Mouse (Mus musculus) CH12.LX (cell line): Measurements from ENCODE around the gene Ric1. TPM values are rescaled to one million over a fixed set of nuclear protein-coding genes. Genes with fewer than 3 reads are reported as not detected.

Experiments
- DNase-seq: peaks from one replicate; pipeline ENCODE4 v3.0.0-alpha.2; 2013; ENCODE audit errors: extremely low read depth
- H3K27ac ChIP-seq: 2 replicates; pipeline ENCODE4 v1.5.1; 2012; ENCODE audit warnings: low read depth, mild to moderate bottlenecking, control low read depth, moderate library complexity; ENCODE audit not compliant: insufficient read depth
- H3K27me3 ChIP-seq: replicated peaks from 2 replicates; pipeline ENCODE3; 2012; ENCODE audit warnings: inconsistent platforms
- H3K36me3 ChIP-seq, 2 experiments: replicated peaks in 1 of 2; 2 replicates each; pipeline versions ENCODE3 to v1.6.1; 2012; ENCODE audit warnings: inconsistent platforms in 1 of 2, low read length in 1 of 2, mild to moderate bottlenecking in 1 of 2, mixed read lengths in 1 of 2, moderate library complexity in 1 of 2; ENCODE audit not compliant: control insufficient read depth in 1 of 2, insufficient read depth in 1 of 2
- H3K4me1 ChIP-seq, 2 experiments: 2 replicates each; pipeline ENCODE4 v1.6.1; 2012; ENCODE audit warnings: inconsistent platforms in 1 of 2, moderate library complexity in 1 of 2; ENCODE audit not compliant: insufficient read depth in 2 of 2, control insufficient read depth in 1 of 2
- H3K4me2 ChIP-seq: 2 replicates; pipeline ENCODE4 v1.6.1; 2012; ENCODE audit warnings: low read depth, mild to moderate bottlenecking, control low read depth; ENCODE audit not compliant: poor library complexity, insufficient read depth, severe bottlenecking
- H3K4me3 ChIP-seq, 3 experiments: fragments of 150-350 bp in 1 of 3; sonication (generic) in 1 of 3; replicated peaks in 1 of 3; 2 replicates each; pipeline versions ENCODE3 to v1.5.1; 2011 to 2012; ENCODE audit warnings: low read depth in 2 of 3, low read length in 2 of 3, mild to moderate bottlenecking in 2 of 3, moderate library complexity in 2 of 3, control low read depth in 1 of 3, improper control_type of control experiment in 1 of 3, inconsistent platforms in 1 of 3, mixed read lengths in 1 of 3; ENCODE audit not compliant: poor library complexity in 1 of 3
- H3K79me2 ChIP-seq: replicated peaks from 2 replicates; pipeline ENCODE4 v1.6.1; 2012; ENCODE audit warnings: mild to moderate bottlenecking, moderate library complexity; ENCODE audit not compliant: control insufficient read depth, poor library complexity, insufficient read depth, severe bottlenecking; ENCODE audit errors: extremely low read depth
- H3K9ac ChIP-seq: 2 replicates; pipeline ENCODE4 v1.6.1; 2012; ENCODE audit warnings: low read depth, mild to moderate bottlenecking, control low read depth, moderate library complexity; ENCODE audit not compliant: insufficient read depth
- H3K9me3 ChIP-seq: replicated peaks from 2 replicates; pipeline ENCODE3; 2012; ENCODE audit warnings: low read length, inconsistent platforms, mixed read lengths
- BHLHE40 ChIP-seq: IDR thresholded peaks from 2 replicates; pipeline ENCODE4 v1.6.1; 2011; ENCODE audit warnings: mild to moderate bottlenecking, low read depth, low read length, improper control_type of control experiment
- CHD1 ChIP-seq: IDR thresholded peaks from 2 replicates; pipeline ENCODE4 v1.6.1; 2012; ENCODE audit warnings: low read depth, low read length, improper control_type of control experiment, inconsistent platforms
- CHD2 ChIP-seq: IDR thresholded peaks from 2 replicates; pipeline ENCODE4 v1.6.1; 2011; ENCODE audit warnings: low read length, improper control_type of control experiment
- CTCF ChIP-seq, 2 experiments: IDR thresholded peaks in 1 of 2; conservative IDR thresholded peaks in 1 of 2; 2 replicates each; pipeline ENCODE4 v1.5.1; 2011 to 2012; ENCODE audit warnings: low read depth in 2 of 2, low read length in 2 of 2, improper control_type of control experiment in 1 of 2, inconsistent platforms in 1 of 2, mild to moderate bottlenecking in 1 of 2, moderate library complexity in 1 of 2
- E2F4 ChIP-seq: IDR thresholded peaks from 2 replicates; pipeline ENCODE4 v1.6.1; 2011; ENCODE audit warnings: low read depth, low read length, improper control_type of control experiment; ENCODE audit not compliant: insufficient replicate concordance
- ELF1 ChIP-seq: IDR thresholded peaks from 2 replicates; pipeline ENCODE4 v1.6.1; 2014; ENCODE audit warnings: low read depth, mild to moderate bottlenecking, inconsistent platforms, low read length, improper control_type of control experiment
- EP300 ChIP-seq: IDR thresholded peaks from 2 replicates; pipeline ENCODE4 v1.6.1; 2011; ENCODE audit warnings: low read length, improper control_type of control experiment
- ETS1 ChIP-seq: conservative IDR thresholded peaks from 2 replicates; pipeline ENCODE4 v1.6.1; 2012; ENCODE audit warnings: low read depth, mild to moderate bottlenecking, inconsistent platforms, low read length, improper control_type of control experiment, moderate library complexity
- GABPA ChIP-seq: IDR thresholded peaks from 2 replicates; pipeline ENCODE4 v1.6.1; 2012; ENCODE audit warnings: low read depth, low read length, improper control_type of control experiment, inconsistent platforms; ENCODE audit not compliant: insufficient replicate concordance
- IRF4 ChIP-seq: IDR thresholded peaks from 2 replicates; pipeline ENCODE4 v1.6.1; 2014; ENCODE audit warnings: low read depth, mild to moderate bottlenecking, inconsistent platforms, low read length, improper control_type of control experiment
- JUN ChIP-seq: IDR thresholded peaks from 2 replicates; pipeline ENCODE4 v1.6.1; 2011; ENCODE audit warnings: low read depth, mild to moderate bottlenecking, low read length, improper control_type of control experiment, moderate library complexity; ENCODE audit not compliant: insufficient read depth
- JUND ChIP-seq: conservative IDR thresholded peaks from 2 replicates; pipeline ENCODE4 v1.6.1; 2011; ENCODE audit warnings: low read depth, low read length, improper control_type of control experiment
- MAFK ChIP-seq: IDR thresholded peaks from 2 replicates; pipeline ENCODE4 v1.6.1; 2011; ENCODE audit warnings: low read length, improper control_type of control experiment; ENCODE audit not compliant: insufficient replicate concordance
- MAX ChIP-seq: IDR thresholded peaks from 2 replicates; pipeline ENCODE4 v1.6.1; 2011; ENCODE audit warnings: low read length, improper control_type of control experiment
- MAZ ChIP-seq: IDR thresholded peaks from 2 replicates; pipeline ENCODE4 v1.6.1; 2012; ENCODE audit warnings: low read depth, mild to moderate bottlenecking, inconsistent platforms, low read length, improper control_type of control experiment, moderate library complexity
- MEF2A ChIP-seq: IDR thresholded peaks from 2 replicates; pipeline ENCODE4 v1.6.1; 2014; ENCODE audit warnings: low read depth, mild to moderate bottlenecking, inconsistent platforms, low read length, improper control_type of control experiment, borderline replicate concordance
- MYC ChIP-seq: IDR thresholded peaks from 2 replicates; pipeline ENCODE4 v1.6.1; 2011; ENCODE audit warnings: low read depth, mild to moderate bottlenecking, improper control_type of control experiment, low read length
- NELFE ChIP-seq: IDR thresholded peaks from 2 replicates; pipeline ENCODE4 v1.6.1; 2011; ENCODE audit warnings: low read depth, low read length, improper control_type of control experiment
- NRF1 ChIP-seq: IDR thresholded peaks from 2 replicates; pipeline ENCODE4 v1.6.1; 2014; ENCODE audit warnings: low read depth, mild to moderate bottlenecking, inconsistent platforms, low read length, improper control_type of control experiment, moderate library complexity
- POLR2A ChIP-seq: IDR thresholded peaks from 2 replicates; pipeline ENCODE4 v1.6.1; 2011; ENCODE audit warnings: low read depth, mild to moderate bottlenecking, improper control_type of control experiment, low read length
- POLR2AphosphoS2 ChIP-seq: IDR thresholded peaks from 2 replicates; pipeline ENCODE4 v1.6.1; 2011; ENCODE audit warnings: low read depth, low read length, improper control_type of control experiment
- RAD21 ChIP-seq: IDR thresholded peaks from 2 replicates; pipeline ENCODE4 v1.6.1; 2011; ENCODE audit warnings: low read depth, mild to moderate bottlenecking, low read length, improper control_type of control experiment, moderate library complexity
- RCOR1 ChIP-seq: conservative IDR thresholded peaks from 2 replicates; pipeline ENCODE4 v1.6.1; 2012; ENCODE audit warnings: low read depth, mild to moderate bottlenecking, inconsistent platforms, low read length, improper control_type of control experiment
- SIN3A ChIP-seq: IDR thresholded peaks from 2 replicates; pipeline ENCODE4 v1.6.1; 2012; ENCODE audit warnings: low read length, improper control_type of control experiment, inconsistent platforms
- SMC3 ChIP-seq: IDR thresholded peaks from 2 replicates; pipeline ENCODE4 v1.6.1; 2011; ENCODE audit warnings: low read depth, low read length, improper control_type of control experiment
- TBP ChIP-seq: conservative IDR thresholded peaks from 2 replicates; pipeline ENCODE4 v1.6.1; 2011; ENCODE audit warnings: low read depth, low read length, improper control_type of control experiment
- TCF12 ChIP-seq: IDR thresholded peaks from 2 replicates; pipeline ENCODE4 v1.6.1; 2014; ENCODE audit warnings: low read depth, mild to moderate bottlenecking, inconsistent platforms, low read length, improper control_type of control experiment
- USF1 ChIP-seq: IDR thresholded peaks from 2 replicates; pipeline ENCODE4 v1.6.1; 2014; ENCODE audit warnings: low read depth, mild to moderate bottlenecking, inconsistent platforms, low read length, improper control_type of control experiment
- USF2 ChIP-seq: conservative IDR thresholded peaks from 2 replicates; pipeline ENCODE4 v1.6.1; 2011; ENCODE audit warnings: low read depth, low read length, improper control_type of control experiment
- ZC3H11A ChIP-seq: IDR thresholded peaks from 2 replicates; pipeline ENCODE4 v1.6.1; 2012; ENCODE audit warnings: low read depth, mild to moderate bottlenecking, inconsistent platforms, low read length, improper control_type of control experiment
- ZKSCAN1 ChIP-seq: IDR thresholded peaks from 2 replicates; pipeline ENCODE4 v1.6.1; 2012; ENCODE audit warnings: low read depth, inconsistent platforms, low read length, improper control_type of control experiment, borderline replicate concordance
- ZMIZ1 ChIP-seq: IDR thresholded peaks from 2 replicates; pipeline ENCODE4 v1.6.1; 2012; ENCODE audit warnings: low read depth, mild to moderate bottlenecking, inconsistent platforms, low read length, improper control_type of control experiment
- ZNF384 ChIP-seq: IDR thresholded peaks from 2 replicates; pipeline ENCODE4 v1.6.1; 2012; ENCODE audit warnings: low read depth, low read length, improper control_type of control experiment, inconsistent platforms
- dilution Hi-C: fragments of 300-500 bp; cut with MboI; formaldehyde crosslinking; loops from 2 replicates; pipeline ENCODE4 v1.14.3; 2020; ENCODE audit warnings: low sequenced_read_pairs; ENCODE audit not compliant: extremely low pct_unique_long_range_greater_than_20kb, extremely low pct_ligation_motif_present
- in situ Hi-C: fragments of 300-500 bp; cut with MboI; formaldehyde crosslinking; loops from 3 replicates; pipeline ENCODE4 v1.14.3; 2019; ENCODE audit warnings: low sequenced_read_pairs, low pct_ligation_motif_present, low pct_unique_long_range_greater_than_20kb, mixed read lengths
- polyA plus RNA-seq: library from polyadenylated mRNA; unstranded; fragments of >175 nt; gene quantifications from 2 replicates; pipeline ENCODE4 v1.2.1, GENCODE M21; 2012; ENCODE audit warnings: low read depth; ENCODE audit not compliant: insufficient read length
- total RNA-seq, 2 experiments: library from RNA; depleted of rRNA; stranded (reverse); fragments of 300-350 nt in 1 of 2; fragments of >200 nt in 1 of 2; gene quantifications; 2 replicates each; pipeline ENCODE4 v1.2.3; 2012 to 2014

Ric1 gene
- total and polyA plus RNA-seq, 3 experiments: 11.2 to 17.9 (median 16.3) TPM

DNA sequence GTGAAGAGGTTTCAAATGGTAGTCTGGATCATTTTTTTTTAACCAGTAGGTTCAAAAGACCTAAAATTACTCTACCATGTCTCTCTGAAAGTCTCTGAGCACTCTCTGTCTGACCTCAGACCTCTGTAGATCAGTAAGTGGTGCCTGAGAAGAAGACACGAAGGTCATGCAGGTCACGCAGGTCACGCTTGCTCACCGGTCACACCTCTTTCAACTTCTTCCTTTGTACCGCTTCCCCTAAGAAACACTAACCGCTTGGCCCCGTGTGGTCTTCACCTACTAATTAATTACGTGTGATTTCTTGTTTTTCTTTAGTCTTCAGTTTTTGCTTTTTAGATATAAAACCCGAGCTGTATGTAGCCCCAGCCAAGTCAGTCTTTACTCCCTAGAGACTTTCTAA lies 30.6 kb upstream of the Ric1 start:
- H3K4me1 ChIP-seq: peaks cover 13 to 66% of the 10 kb centered on the region in 2 experiments; a peak in 3 of 4 replicates
- no peak overlapping the region for H3K4me3 ChIP-seq
- H3K79me2 ChIP-seq: no peaks in the 10 kb centered on the region
- no peaks in the 10 kb centered on the region for H3K27me3 ChIP-seq
- TF ChIP-seq ELF1: no peak
- TF ChIP-seq GABPA: no peak
- TF ChIP-seq NELFE: no peak
- TF ChIP-seq SIN3A: no peak
- no peak for TF ChIP-seq JUND
- TF ChIP-seq RAD21: no peak
- no peak for TF ChIP-seq MAX
- no peak for TF ChIP-seq E2F4
- in situ Hi-C loops: loop anchor here (5.0 kb wide), 1 partner anchor 119 kb away; no protein-coding TSS in a partner anchor
- H3K27ac ChIP-seq: no peak overlapping the region
- H3K9me3 ChIP-seq: no peaks in the 10 kb centered on the region
- no peak overlapping the region for H3K4me2 ChIP-seq
- no peak for DNase-seq
- H3K9ac ChIP-seq: no peak overlapping the region
- H3K36me3 ChIP-seq: no peaks in the 10 kb centered on the region
- dilution Hi-C loops: no loop called here

DNA sequence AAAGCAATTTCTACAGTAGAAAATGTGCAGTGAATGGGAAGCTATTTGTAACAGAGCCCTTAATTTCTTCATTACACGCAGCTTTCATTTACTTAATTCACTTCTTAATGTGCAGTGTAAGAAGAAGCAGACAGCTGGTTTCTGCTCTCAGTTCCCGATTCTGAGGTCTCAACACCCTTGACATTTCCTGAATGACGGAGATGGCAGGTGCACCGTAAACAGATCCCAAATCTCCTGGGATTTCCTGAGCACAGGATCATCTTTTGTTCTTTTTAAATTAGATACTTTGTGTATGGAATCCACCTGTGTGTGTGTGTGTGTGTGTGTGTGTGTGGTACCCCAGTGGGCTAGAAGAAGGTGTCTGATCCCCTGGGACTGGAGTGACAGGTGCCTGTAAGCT lies 27.6 kb upstream of the Ric1 start:
- dilution Hi-C loops: no loop called here
- Histone ChIP-seq H3K79me2 (no peaks in the 10 kb centered on the region), H3K36me3 (no peaks in the 10 kb centered on the region), H3K9me3 (no peaks in the 10 kb centered on the region), H3K27ac (no peak overlapping the region), H3K9ac (no peak overlapping the region), H3K4me1 (peaks cover 8 to 51% of the 10 kb centered on the region in 2 experiments; a peak in 3 of 4 replicates), H3K27me3 (no peaks in the 10 kb centered on the region), H3K4me2 (no peak overlapping the region), H3K4me3 (no peak overlapping the region)
- in situ Hi-C loops: loop anchor here (5.0 kb wide), 1 partner anchor 122 kb away; no protein-coding TSS in a partner anchor
- no peak for DNase-seq
- TF ChIP-seq USF1: no peak
- TF ChIP-seq NRF1: no peak
- no peak for TF ChIP-seq CHD2
- peak; percentile 44; the same call in 1 of the 2 replicates for TF ChIP-seq EP300
- no peak for TF ChIP-seq SMC3
- TF ChIP-seq ETS1: 0 out of 2 replicates have a peak, but pooled peaks have one; percentile 10
- no peak for TF ChIP-seq USF2
- no peak for TF ChIP-seq CHD1
- TF ChIP-seq IRF4: 0 out of 2 replicates have a peak, but pooled peaks have one; percentile 31
- TF ChIP-seq ZKSCAN1: no peak
- no peak for TF ChIP-seq ZC3H11A
- TF ChIP-seq TBP: no peak
- no peak for TF ChIP-seq GABPA
- no peak for TF ChIP-seq E2F4
- no peak for TF ChIP-seq POLR2A
- no peak for TF ChIP-seq JUN
- TF ChIP-seq MYC: no peak
- TF ChIP-seq ZNF384: no peak
- 0 out of 2 replicates have a peak, but pooled peaks have one; percentile 24 for TF ChIP-seq TCF12
- no peak for TF ChIP-seq RCOR1
- TF ChIP-seq MAZ: no peak
- no peak for TF ChIP-seq MEF2A
- no peak for TF ChIP-seq NELFE
- no peak for TF ChIP-seq MAX
- no peak for TF ChIP-seq ZMIZ1
- no peak for TF ChIP-seq MAFK
- peak; percentile 40; the same call in 1 of the 2 replicates for TF ChIP-seq BHLHE40
- no peak for TF ChIP-seq JUND
- TF ChIP-seq CTCF (conservative IDR thresholded peaks at IDR 0.05 in 1 of 2, IDR thresholded peaks at IDR 0.05 in 1 of 2; ENCODE audit: low read depth in 2 of 2, low read length in 2 of 2): no peak
- TF ChIP-seq RAD21: no peak
- TF ChIP-seq POLR2AphosphoS2: no peak
